ENCODE assay signal across 23 mouse cellular contexts in genomic region chr7:121335390-121336109, GRCm38 (mm10). TPM values are rescaled to one million over a fixed set of nuclear protein-coding genes. Genes with fewer than 3 reads are reported as not detected.
A peak's percentile ranks its signal among the peaks of the same experiment; 100 is the strongest.
DNase-seq lines count a peak whose midpoint lies in the region; ATAC-seq and TF ChIP-seq lines count a peak whose summit lies in the region.
"Had no signal": no experiment of that assay in that cellular context is flagged by ENCODE, and none has a peak within 500 bp of the region (broad histone marks: within the 10 kb centered on the region; RNA-seq: fewer than 3 reads in every experiment).

No protein-coding gene starts in this region.

- no peak for TF ChIP-seq CTCF in midbrain, postnatal 0 days (IDR thresholded peaks at IDR 0.05)

- H3K36me3 ChIP-seq in embryonic facial prominence, embryonic 14.5 days (ENCODE audit: control insufficient read depth, insufficient read depth, low read length): no peaks in the 10 kb centered on the region
- no peaks in the 10 kb centered on the region for H3K36me3 ChIP-seq in embryonic facial prominence, embryonic 10.5 days (replicated peaks)
- H3K36me3 ChIP-seq in forebrain, embryonic 14.5 days (ENCODE audit: control insufficient read depth, insufficient read depth, low read length): no peaks in the 10 kb centered on the region
- H3K36me3 ChIP-seq in forebrain, embryonic 15.5 days: no peaks in the 10 kb centered on the region
- H3K36me3 ChIP-seq in midbrain, postnatal 0 days (ENCODE audit: insufficient read depth, low read length): no peaks in the 10 kb centered on the region
- H3K36me3 ChIP-seq in midbrain, embryonic 10.5 days: no peaks in the 10 kb centered on the region
- no peaks in the 10 kb centered on the region for H3K36me3 ChIP-seq in kidney, embryonic 14.5 days (ENCODE audit: control insufficient read depth, insufficient read depth, low read length)
- H3K36me3 ChIP-seq: embryonic facial prominence, embryonic 13.5 days; G1E; hindbrain, embryonic 13.5 days; intestine, embryonic 15.5 days had no signal

- DNase-seq in embryonic facial prominence, embryonic 14.5 days (ENCODE audit: low spot score): peak; percentile 7
- no peak for DNase-seq in embryonic facial prominence, embryonic 10.5 days (ENCODE audit: low spot score)
- DNase-seq in forebrain, embryonic 14.5 days (ENCODE audit: low spot score): peak; percentile 80
- peak; percentile 42 for DNase-seq in midbrain, postnatal 0 days (ENCODE audit: low spot score)
- DNase-seq in midbrain, embryonic 10.5 days (ENCODE audit: low spot score): no peak
- DNase-seq: adrenal gland, postnatal 10 days; B cell, adult 2 months; cerebellum, adult 11-12 months; cerebellum, adult 9-10 months; cerebellum, postnatal 25 days; gastrocnemius, postnatal 25 days; heart, postnatal 10 days; heart, postnatal 4 days; kidney, adult 18-20 months had no signal

- WGBS in embryonic facial prominence, embryonic 14.5 days: 73% methylated on average over 9 of the region's 9 CpGs
- WGBS in embryonic facial prominence, embryonic 10.5 days: 75% methylated on average over 9 of the region's 9 CpGs
- 33% methylated on average over 9 of the region's 9 CpGs for WGBS in forebrain, embryonic 14.5 days
- 31% methylated on average over 9 of the region's 9 CpGs for WGBS in forebrain, embryonic 15.5 days
- WGBS in midbrain, postnatal 0 days: 83% methylated on average over 9 of the region's 9 CpGs
- WGBS in midbrain, embryonic 10.5 days: 88% methylated on average over 9 of the region's 9 CpGs
- 89% methylated on average over 9 of the region's 9 CpGs for WGBS in kidney, embryonic 14.5 days

- no peak for ATAC-seq in embryonic facial prominence, embryonic 14.5 days (ENCODE audit: low read depth)
- peak; percentile 60; the same call in 1 of the 2 replicates for ATAC-seq in forebrain, embryonic 14.5 days
- no peak for ATAC-seq in forebrain, embryonic 15.5 days (replicated peaks)
- ATAC-seq in midbrain, postnatal 0 days (ENCODE audit: low FRiP score): no peak
- ATAC-seq in kidney, embryonic 14.5 days (ENCODE audit: low FRiP score, low TSS enrichment): no peak
- ATAC-seq: CD4-positive, CD25-positive, alpha-beta regulatory T cell, adult 4 months; intestine, embryonic 15.5 days had no signal

- H3K4me3 ChIP-seq in embryonic facial prominence, embryonic 14.5 days (ENCODE audit: low read depth, low read length): no peak overlapping the region
- no peak overlapping the region for H3K4me3 ChIP-seq in embryonic facial prominence, embryonic 10.5 days
- H3K4me3 ChIP-seq in forebrain, embryonic 14.5 days (ENCODE audit: low read depth, low read length): no peak overlapping the region
- no peak overlapping the region for H3K4me3 ChIP-seq in forebrain, embryonic 15.5 days
- no peak overlapping the region for H3K4me3 ChIP-seq in midbrain, postnatal 0 days (ENCODE audit: low read depth, low read length)
- no peak overlapping the region for H3K4me3 ChIP-seq in midbrain, embryonic 10.5 days
- no peak overlapping the region for H3K4me3 ChIP-seq in kidney, embryonic 14.5 days (ENCODE audit: low read length)
- H3K4me3 ChIP-seq: embryonic facial prominence, embryonic 13.5 days; hindbrain, embryonic 13.5 days; intestine, embryonic 15.5 days had no signal

- H3K9ac ChIP-seq in embryonic facial prominence, embryonic 14.5 days (ENCODE audit: low read depth, low read length): no peak overlapping the region
- no peak overlapping the region for H3K9ac ChIP-seq in forebrain, embryonic 14.5 days (ENCODE audit: low read length)
- H3K9ac ChIP-seq in forebrain, embryonic 15.5 days (replicated peaks): no peak overlapping the region
- no peak overlapping the region for H3K9ac ChIP-seq in midbrain, postnatal 0 days (replicated peaks; ENCODE audit: low read length, poor library complexity, severe bottlenecking)
- H3K9ac ChIP-seq in kidney, embryonic 14.5 days (ENCODE audit: low read depth, low read length): no peak overlapping the region
- H3K9ac ChIP-seq: embryonic facial prominence, embryonic 13.5 days; hindbrain, embryonic 13.5 days; intestine, embryonic 15.5 days had no signal

- H3K9me3 ChIP-seq in embryonic facial prominence, embryonic 14.5 days (ENCODE audit: control insufficient read depth, low read length): no peaks in the 10 kb centered on the region
- no peaks in the 10 kb centered on the region for H3K9me3 ChIP-seq in embryonic facial prominence, embryonic 10.5 days
- H3K9me3 ChIP-seq in forebrain, embryonic 14.5 days (replicated peaks; ENCODE audit: control insufficient read depth, low read length): no peaks in the 10 kb centered on the region
- H3K9me3 ChIP-seq in forebrain, embryonic 15.5 days: no peaks in the 10 kb centered on the region
- no peaks in the 10 kb centered on the region for H3K9me3 ChIP-seq in midbrain, postnatal 0 days (ENCODE audit: low read length)
- no peaks in the 10 kb centered on the region for H3K9me3 ChIP-seq in midbrain, embryonic 10.5 days (replicated peaks)
- no peaks in the 10 kb centered on the region for H3K9me3 ChIP-seq in kidney, embryonic 14.5 days (ENCODE audit: control insufficient read depth, low read length)
- H3K9me3 ChIP-seq: embryonic facial prominence, embryonic 13.5 days; G1E; hindbrain, embryonic 13.5 days; intestine, embryonic 15.5 days had no signal

- no peak overlapping the region for H3K4me2 ChIP-seq in embryonic facial prominence, embryonic 14.5 days (ENCODE audit: low read depth, low read length)
- H3K4me2 ChIP-seq in forebrain, embryonic 14.5 days (ENCODE audit: low read length): no peak overlapping the region
- no peak overlapping the region for H3K4me2 ChIP-seq in forebrain, embryonic 15.5 days (replicated peaks)
- no peak overlapping the region for H3K4me2 ChIP-seq in midbrain, postnatal 0 days (ENCODE audit: low read depth, low read length, poor library complexity, severe bottlenecking)
- no peak overlapping the region for H3K4me2 ChIP-seq in kidney, embryonic 14.5 days (replicated peaks; ENCODE audit: low read depth, low read length)
- H3K4me2 ChIP-seq: embryonic facial prominence, embryonic 13.5 days; hindbrain, embryonic 13.5 days; intestine, embryonic 15.5 days had no signal

- H3K27ac ChIP-seq in embryonic facial prominence, embryonic 14.5 days (replicated peaks; ENCODE audit: low read depth, low read length): no peak overlapping the region
- no peak overlapping the region for H3K27ac ChIP-seq in embryonic facial prominence, embryonic 10.5 days (replicated peaks)
- H3K27ac ChIP-seq in forebrain, embryonic 14.5 days (ENCODE audit: low read depth, low read length): no peak overlapping the region
- no peak overlapping the region for H3K27ac ChIP-seq in forebrain, embryonic 15.5 days (replicated peaks)
- no peak overlapping the region for H3K27ac ChIP-seq in midbrain, postnatal 0 days (ENCODE audit: low read depth, low read length)
- H3K27ac ChIP-seq in midbrain, embryonic 10.5 days (replicated peaks): no peak overlapping the region
- no peak overlapping the region for H3K27ac ChIP-seq in kidney, embryonic 14.5 days (ENCODE audit: low read depth, low read length)
- H3K27ac ChIP-seq: embryonic facial prominence, embryonic 13.5 days; hindbrain, embryonic 13.5 days; intestine, embryonic 15.5 days had no signal

- H3K27me3 ChIP-seq in embryonic facial prominence, embryonic 14.5 days (replicated peaks; ENCODE audit: control insufficient read depth, insufficient read depth, low read length): no peaks in the 10 kb centered on the region
- no peaks in the 10 kb centered on the region for H3K27me3 ChIP-seq in embryonic facial prominence, embryonic 10.5 days (replicated peaks; ENCODE audit: low read depth, poor library complexity, severe bottlenecking)
- peaks cover 25% of the 10 kb centered on the region for H3K27me3 ChIP-seq in forebrain, embryonic 14.5 days (replicated peaks; ENCODE audit: control insufficient read depth, insufficient read depth, low read length)
- peaks cover 42% of the 10 kb centered on the region for H3K27me3 ChIP-seq in forebrain, embryonic 15.5 days
- no peaks in the 10 kb centered on the region for H3K27me3 ChIP-seq in midbrain, postnatal 0 days (ENCODE audit: insufficient read depth, low read length)
- H3K27me3 ChIP-seq in midbrain, embryonic 10.5 days (ENCODE audit: low read depth, poor library complexity, severe bottlenecking): no peaks in the 10 kb centered on the region
- no peaks in the 10 kb centered on the region for H3K27me3 ChIP-seq in kidney, embryonic 14.5 days (ENCODE audit: control insufficient read depth, insufficient read depth, low read length)
- H3K27me3 ChIP-seq: embryonic facial prominence, embryonic 13.5 days; hindbrain, embryonic 13.5 days; intestine, embryonic 15.5 days had no signal

- H3K4me1 ChIP-seq in embryonic facial prominence, embryonic 14.5 days (ENCODE audit: control insufficient read depth, insufficient read depth, low read length): no peaks in the 10 kb centered on the region
- H3K4me1 ChIP-seq in embryonic facial prominence, embryonic 10.5 days: peaks cover 6% of the 10 kb centered on the region
- no peaks in the 10 kb centered on the region for H3K4me1 ChIP-seq in forebrain, embryonic 14.5 days (ENCODE audit: control insufficient read depth, insufficient read depth, low read length)
- no peaks in the 10 kb centered on the region for H3K4me1 ChIP-seq in forebrain, embryonic 15.5 days
- peaks cover 4% of the 10 kb centered on the region; the same call in 1 of the 2 replicates for H3K4me1 ChIP-seq in midbrain, postnatal 0 days (ENCODE audit: insufficient read depth, low read length)
- peaks cover 7% of the 10 kb centered on the region; the same call in 1 of the 2 replicates for H3K4me1 ChIP-seq in midbrain, embryonic 10.5 days
- no peaks in the 10 kb centered on the region for H3K4me1 ChIP-seq in kidney, embryonic 14.5 days (ENCODE audit: control insufficient read depth, insufficient read depth, low read length)
- H3K4me1 ChIP-seq: intestine, embryonic 15.5 days had no signal

RNA-seq across cellular contexts. Expression of gene Hs3st2, which starts 56.1 kb away (rescaled TPM):
- polyA plus RNA-seq in embryonic facial prominence, embryonic 14.5 days (2014; fragmentation: Nextera tagmentation; extraction: Ambion mirVana): 0.77 and 1.4 TPM in 2 replicates
- 0.28 and 0.56 TPM in 2 replicates for polyA plus RNA-seq in embryonic facial prominence, embryonic 10.5 days (2016; fragmentation: Nextera tagmentation; extraction: Ambion mirVana)
- 6.2 and 10.8 TPM in 2 replicates for polyA plus RNA-seq in forebrain, embryonic 14.5 days (2014; fragmentation: Nextera tagmentation; extraction: Ambion mirVana)
- polyA plus RNA-seq in forebrain, embryonic 15.5 days (2015; fragmentation: Nextera tagmentation; extraction: Ambion mirVana): 12.7 and 15.5 TPM in 2 replicates
- total RNA-seq in midbrain, postnatal 0 days (2014; rRNA removed): 30.2 and 30.5 TPM in 2 replicates
- polyA plus RNA-seq in midbrain, postnatal 0 days (2015; fragmentation: Nextera tagmentation; extraction: Ambion mirVana): 22.5 and 27.1 TPM in 2 replicates
- polyA plus RNA-seq in midbrain, embryonic 10.5 days (2016; fragmentation: Nextera tagmentation; extraction: Ambion mirVana): 0.25 and 0.50 TPM in 2 replicates
- polyA plus RNA-seq in kidney, embryonic 14.5 days (2014; fragmentation: Nextera tagmentation; extraction: Ambion mirVana): 0.43 and 1.1 TPM in 2 replicates
- total RNA-seq: gastrocnemius, adult 18-20 months; gastrocnemius, postnatal 25 days; granulocyte monocyte progenitor cell, adult 5-6 weeks; heart, postnatal 10 days; heart, postnatal 4 days had no signal
- polyA plus RNA-seq: CD4-positive, CD25-positive, alpha-beta regulatory T cell, adult 4 months; G1E had no signal

Comparison
In these comparisons a context has a peak if more than half of its experiments do, and no peak if none do; other contexts are left out.
1. DNase-seq: peak in embryonic facial prominence, embryonic 14.5 days (single experiment), forebrain, embryonic 14.5 days (single experiment) and midbrain, postnatal 0 days (single experiment); none in embryonic facial prominence, embryonic 10.5 days (single experiment) and midbrain, embryonic 10.5 days (single experiment).